Mouse (Mus musculus) kidney, embryonic 16.5 days (tissue): Measurements from ENCODE around the gene Abca12. TPM values are rescaled to one million over a fixed set of nuclear protein-coding genes. Genes with fewer than 3 reads are reported as not detected.

ENCODE experiments used
- ATAC-seq: fragments of 200-750 bp; cut with Nextera tagmentation; 2 replicates; pipeline ENCODE4 v1.8.0; 2017; ENCODE audit warnings: moderate TSS enrichment; ENCODE audit not compliant: low FRiP score, low TSS enrichment
- H3K27ac ChIP-seq: fragments of 300-500 bp; sonication (generic); 2 replicates; pipeline ENCODE4 v1.5.1; 2014; ENCODE audit warnings: low read length
- H3K27me3 ChIP-seq: fragments of 300-500 bp; sonication (generic); 2 replicates; pipeline ENCODE4 v1.6.1; 2014; ENCODE audit warnings: low read length, control low read depth, mixed read lengths; ENCODE audit not compliant: insufficient read depth
- H3K36me3 ChIP-seq: fragments of 300-500 bp; sonication (generic); 2 replicates; pipeline ENCODE4 v1.6.1; 2014; ENCODE audit warnings: low read length, control low read depth, mixed read lengths; ENCODE audit not compliant: insufficient read depth
- H3K4me1 ChIP-seq: fragments of 300-500 bp; sonication (generic); 2 replicates; pipeline ENCODE4 v1.6.1; 2014; ENCODE audit warnings: low read length, control low read depth, mixed read lengths; ENCODE audit not compliant: insufficient read depth
- H3K4me2 ChIP-seq: fragments of 300-500 bp; sonication (generic); replicated peaks from 2 replicates; pipeline ENCODE4 v1.6.1; 2014; ENCODE audit warnings: low read depth, low read length
- H3K4me3 ChIP-seq: fragments of 300-500 bp; sonication (generic); 2 replicates; pipeline ENCODE4 v1.5.1; 2014; ENCODE audit warnings: mild to moderate bottlenecking, low read length
- H3K9ac ChIP-seq: fragments of 300-500 bp; sonication (generic); replicated peaks from 2 replicates; pipeline ENCODE4 v1.6.1; 2014; ENCODE audit warnings: low read length
- H3K9me3 ChIP-seq: fragments of 300-500 bp; sonication (generic); 2 replicates; pipeline ENCODE4 v1.6.1; 2016; ENCODE audit warnings: low read length, control low read depth
- WGBS: fragments of 180-500 bp; shearing (Covaris S2); extraction: QIAGEN DNeasy Blood & Tissue Kit; methylation state at CpG from one replicate; pipeline ENCODE4 v1.1.7; 2014; 5-methylcytosine and 5-hydroxymethylcytosine counted together
- polyA plus RNA-seq: library from polyadenylated mRNA; unstranded; fragments of >200 nt; fragmentation: Nextera tagmentation; extraction: Ambion mirVana; gene quantifications from 2 replicates; pipeline ENCODE4 v1.2.1, GENCODE M21; 2015

Abca12 gene
- polyA plus RNA-seq, 1 experiment from 2014 or later: not detected

DNA sequence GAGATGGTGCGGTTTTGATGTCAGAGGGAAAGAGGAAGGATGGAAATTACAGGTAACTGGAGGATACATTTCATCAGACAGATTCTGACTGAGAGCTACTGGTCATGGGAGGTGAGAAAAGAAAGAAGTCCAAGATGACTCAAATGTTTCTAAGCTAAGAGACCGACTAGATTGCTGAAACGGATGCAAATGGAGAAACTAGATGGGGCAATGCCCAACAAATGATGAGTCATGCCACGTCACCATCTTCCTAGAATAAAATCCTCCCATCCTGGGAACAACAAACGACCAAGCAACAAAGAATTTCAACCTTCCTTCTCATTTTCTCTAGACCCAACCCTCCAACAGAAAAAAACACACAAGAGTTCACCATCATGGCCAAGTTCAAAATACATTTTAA, 18.6 kb downstream of the Abca12 start:
- Histone ChIP-seq H3K4me1 (no peaks in the 10 kb centered on the region), H3K4me3 (no peak overlapping the region), H3K27ac (no peak overlapping the region), H3K36me3 (no peaks in the 10 kb centered on the region), H3K9me3 (no peaks in the 10 kb centered on the region), H3K27me3 (no peaks in the 10 kb centered on the region), H3K9ac (no peak overlapping the region), H3K4me2 (no peak overlapping the region)
- WGBS: 82% methylated on average over 5 of the region's 5 CpGs
- ATAC-seq: no peak

DNA sequence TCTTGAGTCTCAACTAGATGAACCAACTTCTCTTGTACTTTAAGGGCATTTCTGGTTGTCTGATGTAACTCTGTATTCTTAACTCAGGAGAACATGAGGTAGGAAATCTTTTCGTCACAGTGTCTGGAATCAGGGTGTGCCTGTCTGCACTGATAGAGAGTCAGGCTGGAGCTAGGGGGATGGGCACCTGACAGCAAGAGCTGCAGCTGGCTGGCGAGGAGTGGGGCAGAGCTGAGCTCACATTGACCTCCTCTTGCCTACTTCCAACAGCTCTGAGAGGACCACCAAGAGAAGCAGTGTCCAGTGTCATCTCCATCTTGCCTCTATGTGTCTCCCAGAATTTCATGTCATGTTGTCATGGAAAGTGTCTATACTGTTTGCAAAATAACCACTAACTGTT, 20.5 kb downstream of the Abca12 start:
- H3K9ac ChIP-seq: no peak overlapping the region
- WGBS: 66% methylated on average over 2 of the region's 2 CpGs

DNA sequence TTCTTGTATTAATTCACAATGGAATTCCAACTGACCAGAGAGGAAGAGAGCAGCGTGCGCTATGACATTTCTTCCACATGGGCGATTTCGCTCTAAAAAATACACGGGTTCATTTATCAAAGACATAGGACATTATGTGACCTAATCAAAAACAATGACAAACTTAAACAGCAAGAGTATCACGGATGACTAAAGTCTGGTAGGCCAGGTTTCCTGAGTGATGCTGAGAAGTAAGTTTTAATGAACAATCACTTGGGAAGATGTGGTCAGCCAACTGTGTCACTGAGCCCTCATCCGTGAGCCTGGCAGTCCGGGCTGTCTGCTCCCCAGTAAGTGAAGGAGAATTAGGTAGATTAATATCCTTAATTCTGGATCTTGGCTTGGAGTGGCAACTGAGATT, 21.2 kb downstream of the Abca12 start:
- 70% methylated on average over 8 of the region's 8 CpGs for WGBS
- H3K36me3 ChIP-seq: no peaks in the 10 kb centered on the region
- no peaks in the 10 kb centered on the region for H3K4me1 ChIP-seq
- no peak overlapping the region for H3K4me3 ChIP-seq
- H3K4me2 ChIP-seq: no peak overlapping the region
- H3K9me3 ChIP-seq: no peaks in the 10 kb centered on the region
- H3K27ac ChIP-seq: no peak overlapping the region
- ATAC-seq: peak; percentile 54; the same call in 1 of the 2 replicates
- no peaks in the 10 kb centered on the region for H3K27me3 ChIP-seq
- H3K9ac ChIP-seq: no peak overlapping the region

More for the DNA sequence above, 20.5 kb downstream of the Abca12 start:
- Histone ChIP-seq H3K27me3 (no peaks in the 10 kb centered on the region), H3K4me3 (no peak overlapping the region), H3K27ac (no peak overlapping the region), H3K4me2 (no peak overlapping the region), H3K4me1 (no peaks in the 10 kb centered on the region), H3K9me3 (no peaks in the 10 kb centered on the region), H3K36me3 (no peaks in the 10 kb centered on the region)
- ATAC-seq: no peak

DNA sequence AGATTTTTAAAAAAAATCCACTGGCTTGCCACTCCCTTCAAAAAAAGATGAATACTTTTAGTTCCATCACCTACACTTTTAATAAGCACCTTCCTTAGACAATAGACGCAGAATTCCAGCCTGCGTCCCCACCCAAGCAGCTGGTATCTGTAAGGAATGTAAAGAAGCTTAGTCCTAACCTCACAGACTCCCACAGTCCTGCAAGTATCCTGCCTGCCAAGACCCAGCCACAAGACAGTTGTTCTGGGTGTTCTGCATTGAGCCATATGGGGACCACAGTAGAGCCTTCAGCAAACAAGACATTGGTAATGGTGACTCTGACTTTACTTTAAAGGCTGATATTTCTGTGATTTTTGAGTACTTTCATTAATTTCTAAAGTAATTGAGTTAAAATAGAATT, 22.2 kb downstream of the Abca12 start:
- Histone ChIP-seq H3K9me3 (no peaks in the 10 kb centered on the region), H3K4me2 (no peak overlapping the region), H3K9ac (no peak overlapping the region), H3K36me3 (no peaks in the 10 kb centered on the region), H3K27me3 (no peaks in the 10 kb centered on the region), H3K27ac (no peak overlapping the region), H3K4me1 (no peaks in the 10 kb centered on the region), H3K4me3 (no peak overlapping the region)
- 91% methylated on average over 2 of the region's 2 CpGs for WGBS
- ATAC-seq: no peak

DNA sequence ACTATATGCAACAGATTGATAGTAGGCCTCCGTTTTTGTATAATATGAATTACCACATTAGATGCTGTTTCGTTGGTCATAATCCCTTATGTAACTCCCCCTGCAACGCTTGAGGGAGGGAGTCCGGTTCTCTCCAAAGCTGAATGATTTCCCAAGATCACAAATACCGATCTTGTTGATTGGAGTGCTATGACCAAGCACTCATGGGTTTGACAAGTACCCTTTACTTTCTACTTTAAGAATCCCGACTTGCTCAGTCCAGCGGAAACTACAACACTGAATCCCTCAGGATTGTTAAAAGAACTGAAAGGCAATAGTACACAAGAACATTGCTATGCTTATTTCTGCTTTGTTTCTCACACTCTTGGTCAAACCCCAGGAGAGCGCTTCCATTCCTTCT, 28.1 kb downstream of the Abca12 start:
- Histone ChIP-seq H3K4me3 (no peak overlapping the region), H3K36me3 (no peaks in the 10 kb centered on the region), H3K9me3 (no peaks in the 10 kb centered on the region), H3K27me3 (no peaks in the 10 kb centered on the region), H3K4me1 (no peaks in the 10 kb centered on the region), H3K4me2 (no peak overlapping the region), H3K9ac (no peak overlapping the region), H3K27ac (no peak overlapping the region)
- WGBS: 95% methylated on average over 8 of the region's 8 CpGs
- no peak for ATAC-seq

DNA sequence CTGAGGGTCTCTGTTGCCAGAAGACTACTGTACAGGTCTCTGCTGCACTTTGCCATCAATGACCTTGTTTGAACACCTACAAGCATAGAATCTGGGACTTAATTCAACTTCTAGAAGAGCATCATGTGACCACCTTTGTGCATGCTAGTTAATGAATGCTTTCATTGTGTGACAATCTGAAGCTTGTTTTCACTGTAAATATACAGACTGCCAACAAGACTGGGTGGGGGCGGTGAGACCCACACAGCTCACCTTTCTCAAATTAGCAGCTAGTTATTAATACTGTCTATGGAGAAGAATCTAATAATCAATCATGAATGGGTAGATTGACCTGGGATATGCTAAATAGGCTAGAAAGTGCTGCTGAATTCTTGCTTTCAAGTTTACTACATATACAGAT, 30.6 kb downstream of the Abca12 start:
- H3K36me3 ChIP-seq: no peaks in the 10 kb centered on the region
- H3K4me3 ChIP-seq: no peak overlapping the region
- no peak overlapping the region for H3K4me2 ChIP-seq
- 93% methylated on average over 1 of the region's 1 CpGs for WGBS
- no peak overlapping the region for H3K27ac ChIP-seq
- no peaks in the 10 kb centered on the region for H3K4me1 ChIP-seq
- no peaks in the 10 kb centered on the region for H3K9me3 ChIP-seq
- no peak overlapping the region for H3K9ac ChIP-seq
- H3K27me3 ChIP-seq: no peaks in the 10 kb centered on the region
- ATAC-seq: no peak

DNA sequence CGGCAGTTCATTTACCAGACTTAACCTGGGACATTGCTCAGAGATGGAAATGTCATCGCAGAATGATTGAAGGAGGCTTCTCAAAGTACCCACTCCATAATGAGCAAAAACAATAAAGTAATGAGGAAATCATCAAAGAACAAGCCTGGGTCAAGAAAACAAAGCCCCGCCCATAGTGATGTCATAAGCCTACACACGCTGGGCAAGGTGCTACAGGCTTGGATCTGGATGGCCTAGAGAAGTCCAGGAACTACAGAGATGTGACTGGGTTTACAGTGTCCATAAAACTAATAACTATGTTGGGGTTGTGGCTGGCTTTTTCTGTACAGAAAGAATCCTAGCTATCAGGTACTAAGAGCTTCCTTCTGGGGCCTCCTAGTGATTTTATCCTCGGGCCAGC, 41.6 kb downstream of the Abca12 start:
- Histone ChIP-seq H3K4me2 (no peak overlapping the region), H3K4me3 (no peak overlapping the region), H3K9me3 (no peaks in the 10 kb centered on the region), H3K27me3 (no peaks in the 10 kb centered on the region), H3K9ac (no peak overlapping the region), H3K27ac (no peak overlapping the region), H3K36me3 (no peaks in the 10 kb centered on the region), H3K4me1 (no peaks in the 10 kb centered on the region)
- 91% methylated on average over 5 of the region's 5 CpGs for WGBS
- no peak for ATAC-seq

DNA sequence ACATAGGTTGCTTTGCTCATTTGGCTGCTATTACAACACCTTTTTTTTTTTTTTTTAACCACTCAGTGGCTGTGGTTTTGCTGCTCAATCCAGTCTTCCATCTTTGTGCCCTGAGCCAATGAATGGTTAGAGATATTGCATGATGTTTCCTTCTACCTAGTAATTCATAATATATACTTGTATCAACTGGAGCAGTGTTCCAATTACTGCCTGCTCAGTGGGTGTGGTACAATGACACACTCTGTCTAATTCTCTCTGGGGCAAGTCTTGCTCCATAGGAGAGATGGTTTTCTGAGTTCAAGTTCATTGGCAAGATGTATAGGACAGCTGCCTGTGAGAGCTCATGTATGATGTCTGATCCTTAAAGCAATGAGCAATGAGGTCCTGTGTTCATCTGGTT, 44.4 kb downstream of the Abca12 start:
- H3K36me3 ChIP-seq: no peaks in the 10 kb centered on the region
- H3K9ac ChIP-seq: no peak overlapping the region
- no peaks in the 10 kb centered on the region for H3K9me3 ChIP-seq
- no peak overlapping the region for H3K4me3 ChIP-seq
- H3K4me1 ChIP-seq: no peaks in the 10 kb centered on the region
- H3K4me2 ChIP-seq: no peak overlapping the region
- no peaks in the 10 kb centered on the region for H3K27me3 ChIP-seq
- ATAC-seq: no peak
- no peak overlapping the region for H3K27ac ChIP-seq

DNA sequence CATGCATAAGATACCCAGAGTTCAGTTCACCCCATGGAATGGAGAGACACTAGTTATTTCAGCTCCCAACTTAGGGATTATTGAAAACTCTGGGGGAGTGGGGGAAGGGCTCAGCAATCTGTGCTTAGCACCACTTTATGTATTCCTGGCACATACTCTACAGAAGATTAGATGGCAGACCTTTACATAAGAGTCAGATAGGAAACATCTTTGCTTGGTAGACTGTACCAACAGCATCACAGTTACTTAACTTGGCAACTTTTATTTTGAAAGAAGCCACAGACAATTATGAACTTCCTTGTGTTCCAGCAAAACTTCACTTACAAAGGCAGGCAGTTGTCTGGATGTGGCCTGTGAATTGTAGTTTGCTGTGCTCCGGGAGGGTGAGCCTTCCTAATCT, 46.9 kb downstream of the Abca12 start:
- 77% methylated on average over 1 of the region's 1 CpGs for WGBS
- H3K4me3 ChIP-seq: no peak overlapping the region
- no peaks in the 10 kb centered on the region for H3K27me3 ChIP-seq
- H3K36me3 ChIP-seq: no peaks in the 10 kb centered on the region
- H3K9ac ChIP-seq: no peak overlapping the region
- no peak overlapping the region for H3K27ac ChIP-seq
- H3K4me1 ChIP-seq: no peaks in the 10 kb centered on the region
- no peaks in the 10 kb centered on the region for H3K9me3 ChIP-seq
- no peak for ATAC-seq
- H3K4me2 ChIP-seq: no peak overlapping the region

DNA sequence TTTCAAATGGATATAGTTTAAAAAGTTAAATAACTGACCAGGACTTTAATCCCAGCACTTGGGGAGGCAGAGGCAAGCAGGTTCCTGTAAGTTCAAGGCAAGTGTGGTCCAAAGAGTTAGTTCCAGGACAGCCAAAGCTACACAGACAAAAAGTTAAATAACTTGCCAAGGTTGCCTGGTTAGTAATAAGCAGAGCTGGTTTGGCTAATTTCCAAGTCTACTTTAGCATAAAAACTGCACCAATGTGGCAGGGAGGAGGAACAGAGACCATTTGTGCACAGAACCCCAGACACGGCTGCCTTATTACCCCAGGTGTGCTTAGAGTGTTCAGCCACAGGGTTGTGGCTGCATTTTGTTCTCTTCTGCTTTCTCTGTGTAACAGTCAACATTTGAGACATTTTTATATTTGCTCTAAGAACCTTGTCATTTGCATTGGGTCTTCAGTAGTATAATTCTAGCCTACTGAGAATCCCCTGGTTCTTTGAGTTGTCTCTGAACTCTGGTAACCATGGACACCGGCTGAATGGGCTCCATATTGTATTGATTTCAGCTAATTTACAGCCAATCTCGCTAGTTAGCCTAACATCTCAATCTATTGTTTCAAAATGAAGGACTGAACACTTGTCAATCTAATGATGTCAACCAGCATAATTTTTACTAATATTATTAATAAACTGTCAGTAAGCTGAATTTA, 71.7 kb downstream of the Abca12 start:
- H3K4me2 ChIP-seq: no peak overlapping the region
- no peaks in the 10 kb centered on the region for H3K4me1 ChIP-seq
- no peaks in the 10 kb centered on the region for H3K9me3 ChIP-seq
- WGBS: 78% methylated on average over 3 of the region's 3 CpGs
- no peak overlapping the region for H3K9ac ChIP-seq
- H3K27me3 ChIP-seq: no peaks in the 10 kb centered on the region
- no peak for ATAC-seq
- no peak overlapping the region for H3K27ac ChIP-seq
- no peaks in the 10 kb centered on the region for H3K36me3 ChIP-seq
- H3K4me3 ChIP-seq: no peak overlapping the region
